Mouse (Mus musculus) stomach, postnatal 0 days (tissue): ENCODE measurements at regions not wholly inside any gene's neighbourhood (a gene's known extent, or its start where the extent isn't known, plus 50 kb on each side); places are given as distances from the start of the nearest gene placed in this dataset.

Experiments used
- CTCF ChIP-seq: IDR thresholded peaks from 2 replicates; pipeline ENCODE4 v1.5.1; 2016; ENCODE audit warnings: antibody characterized with exemption, low read depth, mild to moderate bottlenecking, moderate library complexity
- EP300 ChIP-seq: optimal IDR thresholded peaks from 2 replicates; pipeline ENCODE3; 2016; ENCODE audit warnings: antibody characterized with exemption

- TF ChIP-seq EP300, result no peak
- no peak for TF ChIP-seq CTCF
These were observed 162.6 kb downstream of the Cyp26b1 start for GRCm38 (mm10) chr6:84430925-84431621.
